Mouse (Mus musculus) kidney, embryonic 15.5 days (tissue): ENCODE data around the gene Kcnd1. TPM values are rescaled to one million over a fixed set of nuclear protein-coding genes. Genes with fewer than 3 reads are reported as not detected.
A peak's percentile ranks its signal among the peaks of the same experiment; 100 is the strongest.
"Not testable (repeated sequence)": the region's sequence is repeated elsewhere in the genome, so short reads cannot be mapped to it uniquely, and the experiment has no call there.

Source experiments
- ATAC-seq: fragments of 200-750 bp; cut with Nextera tagmentation; replicated peaks from 2 replicates; pipeline ENCODE4 v1.8.0; 2017; ENCODE audit warnings: moderate TSS enrichment; ENCODE audit not compliant: low FRiP score
- H3K27ac ChIP-seq: fragments of 300-500 bp; sonication (generic); 2 replicates; pipeline ENCODE4 v1.5.1; 2015; ENCODE audit warnings: mild to moderate bottlenecking, inconsistent platforms
- H3K27me3 ChIP-seq: fragments of 300-500 bp; sonication (generic); 2 replicates; pipeline ENCODE4 v1.6.1; 2015; ENCODE audit warnings: inconsistent platforms
- H3K36me3 ChIP-seq: fragments of 300-500 bp; sonication (generic); 2 replicates; pipeline ENCODE4 v1.6.1; 2015; ENCODE audit warnings: inconsistent platforms
- H3K4me1 ChIP-seq: fragments of 300-500 bp; sonication (generic); 2 replicates; pipeline ENCODE4 v1.6.1; 2015; ENCODE audit warnings: inconsistent platforms
- H3K4me2 ChIP-seq: fragments of 300-500 bp; sonication (generic); 2 replicates; pipeline ENCODE4 v1.6.1; 2015; ENCODE audit warnings: moderate library complexity, mild to moderate bottlenecking, inconsistent platforms
- H3K4me3 ChIP-seq: fragments of 300-500 bp; sonication (generic); replicated peaks from 2 replicates; pipeline ENCODE4 v1.5.1; 2015; ENCODE audit warnings: mild to moderate bottlenecking, inconsistent platforms
- H3K9ac ChIP-seq: fragments of 300-500 bp; sonication (generic); 2 replicates; pipeline ENCODE4 v1.6.1; 2015; ENCODE audit warnings: mild to moderate bottlenecking, inconsistent platforms
- H3K9me3 ChIP-seq: fragments of 300-500 bp; sonication (generic); replicated peaks from 2 replicates; pipeline ENCODE4 v1.6.1; 2016; ENCODE audit warnings: inconsistent platforms
- WGBS: fragments of 180-500 bp; shearing (Covaris S2); methylation state at CpG from one replicate; pipeline ENCODE4 v1.1.7; 2015; ENCODE audit warnings: mixed read lengths; 5-methylcytosine and 5-hydroxymethylcytosine counted together
- polyA plus RNA-seq: library from polyadenylated mRNA; unstranded; fragments of >200 nt; fragmentation: Nextera tagmentation; extraction: Ambion mirVana; gene quantifications from 2 replicates; pipeline ENCODE4 v1.2.1, GENCODE M21; 2015

The Kcnd1 gene
- polyA plus RNA-seq, 1 experiment from 2014 or later, result 1.9 TPM

DNA sequence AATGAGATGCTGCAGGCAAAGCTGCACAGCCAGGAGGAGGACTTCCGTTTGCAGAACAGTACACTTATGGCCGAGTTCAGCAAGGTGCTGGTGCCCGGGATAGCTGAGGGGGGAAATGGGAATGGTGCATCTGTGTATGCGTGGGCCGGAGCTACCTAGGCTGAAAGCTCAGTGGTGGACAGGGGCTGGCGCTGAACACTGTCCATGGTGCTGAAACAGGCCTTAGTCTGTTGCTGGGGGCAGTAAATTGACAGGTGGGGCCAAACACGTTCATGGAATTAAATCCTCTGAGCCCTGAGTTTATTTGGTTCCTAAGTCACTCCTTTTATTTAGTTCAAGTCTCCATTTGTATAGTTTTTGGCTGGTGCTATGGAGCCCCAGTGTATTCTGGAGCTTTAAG, 27.1 kb upstream of the Kcnd1 start:
- no peak overlapping the region for H3K4me2 ChIP-seq
- no peak overlapping the region for H3K27ac ChIP-seq
- no peak overlapping the region for H3K9ac ChIP-seq
- no peak overlapping the region for H3K4me3 ChIP-seq
- H3K27me3 ChIP-seq, result no peaks in the 10 kb centered on the region
- no peak; the same call in 1 of the 2 replicates for ATAC-seq
- peaks cover 27% of the 10 kb centered on the region for H3K36me3 ChIP-seq
- 16% methylated on average over 7 of the region's 7 CpGs for WGBS
- peaks cover 6% of the 10 kb centered on the region for H3K4me1 ChIP-seq
- H3K9me3 ChIP-seq, result no peaks in the 10 kb centered on the region

DNA sequence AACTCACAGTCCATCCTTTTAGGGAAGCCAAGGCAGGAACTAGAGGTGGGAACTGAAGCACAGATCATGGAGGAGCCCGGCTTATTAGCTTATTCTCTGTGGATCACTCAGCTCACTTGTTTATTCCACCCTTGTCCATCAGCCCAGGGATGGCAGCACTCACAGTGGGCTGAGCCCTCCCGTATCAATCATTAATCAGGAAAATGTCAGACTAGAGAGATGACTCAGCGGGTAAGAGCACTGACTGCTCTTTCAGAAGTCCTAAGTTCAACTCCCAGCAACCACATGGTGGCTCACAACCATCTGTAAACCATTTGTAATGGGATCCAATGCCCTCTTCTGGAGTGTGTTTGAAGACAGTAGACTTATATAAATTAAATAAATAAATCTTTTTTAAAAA, 24.8 kb upstream of the Kcnd1 start:
- Histone ChIP-seq H3K27ac (no peak overlapping the region), H3K4me1 (no peaks in the 10 kb centered on the region), H3K9ac (no peak overlapping the region), H3K4me3 (no peak overlapping the region), H3K4me2 (no peak overlapping the region), H3K27me3 (no peaks in the 10 kb centered on the region), H3K36me3 (peaks cover 42% of the 10 kb centered on the region), H3K9me3 (no peaks in the 10 kb centered on the region)
- WGBS, result 92% methylated on average over 3 of the region's 3 CpGs
- ATAC-seq, result no peak

DNA sequence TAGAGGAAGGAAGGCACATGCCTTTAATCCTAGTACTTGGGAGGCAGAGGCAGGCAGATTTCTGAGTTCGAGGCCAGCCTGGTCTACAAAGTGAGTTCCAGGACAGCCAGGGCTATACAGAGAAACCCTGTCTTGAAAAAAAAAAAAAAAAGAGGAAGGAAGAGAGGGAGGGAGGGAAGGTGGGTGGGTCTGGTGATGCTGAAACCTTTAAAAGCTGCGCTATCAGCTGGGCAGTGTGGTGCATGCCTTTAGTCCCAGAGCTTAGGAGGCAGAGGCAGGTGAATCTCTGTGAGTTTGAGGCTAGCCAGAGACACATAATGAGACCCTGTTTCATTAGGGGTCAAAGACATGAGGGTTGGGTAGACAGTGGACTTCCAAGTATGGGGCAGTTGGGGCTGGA, 19.9 kb upstream of the Kcnd1 start:
- not testable (repeated sequence) for H3K9ac ChIP-seq, H3K9me3 ChIP-seq, H3K4me3 ChIP-seq, H3K27me3 ChIP-seq, ATAC-seq, H3K4me1 ChIP-seq, H3K4me2 ChIP-seq, H3K27ac ChIP-seq
- peaks cover 54% of the 10 kb centered on the region for H3K36me3 ChIP-seq
- 78% methylated on average over 2 of the region's 2 CpGs for WGBS

DNA sequence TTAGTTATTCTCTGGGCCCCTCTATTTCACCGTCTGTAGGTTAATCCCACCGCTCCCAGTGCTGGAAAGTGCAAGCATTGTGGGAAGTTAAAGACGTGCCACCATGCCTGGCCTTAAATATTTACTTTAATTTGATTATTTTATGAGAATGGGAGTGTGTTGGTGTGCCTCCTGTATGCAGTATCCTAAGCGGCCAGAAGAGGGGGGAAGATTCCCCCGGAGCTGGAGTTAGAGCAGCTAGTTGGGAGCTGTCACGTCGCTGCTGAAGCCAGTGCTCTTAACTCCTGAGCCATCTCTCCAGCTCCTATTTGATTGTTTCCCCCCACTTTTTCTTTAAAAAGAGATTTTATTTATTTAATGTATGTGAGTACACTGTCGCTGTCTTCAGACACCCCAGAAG, 7.1 kb upstream of the Kcnd1 start:
- peaks cover 65% of the 10 kb centered on the region for H3K36me3 ChIP-seq
- H3K4me1 ChIP-seq, H3K27me3 ChIP-seq, H3K9me3 ChIP-seq, ATAC-seq, H3K27ac ChIP-seq, H3K4me3 ChIP-seq, H3K9ac ChIP-seq, H3K4me2 ChIP-seq: not testable (repeated sequence)
- WGBS, result 54% methylated on average over 8 of the region's 8 CpGs

DNA sequence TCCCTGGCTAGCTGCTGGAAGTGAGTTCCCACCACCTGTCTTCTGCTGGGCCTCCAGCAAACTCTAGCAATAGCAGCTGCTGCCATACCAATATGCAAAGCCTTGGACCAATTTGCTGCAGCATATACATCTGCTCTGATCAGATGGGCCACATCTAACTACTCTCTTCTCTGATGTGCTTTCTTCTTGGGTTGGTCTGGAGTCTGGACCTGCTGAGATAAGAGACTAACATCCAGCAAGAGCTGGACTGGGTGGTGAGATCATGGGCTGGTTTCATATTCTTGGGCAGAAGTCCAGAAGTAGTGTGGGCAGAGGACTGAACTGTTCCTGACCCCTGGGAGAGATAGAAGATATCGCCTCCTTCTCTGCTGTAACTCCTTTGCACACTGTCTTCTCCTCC, 15.1 kb downstream of the Kcnd1 start:
- ATAC-seq, result no peak
- H3K27me3 ChIP-seq, result no peaks in the 10 kb centered on the region
- WGBS, result 75% methylated on average over 1 of the region's 1 CpGs

DNA sequence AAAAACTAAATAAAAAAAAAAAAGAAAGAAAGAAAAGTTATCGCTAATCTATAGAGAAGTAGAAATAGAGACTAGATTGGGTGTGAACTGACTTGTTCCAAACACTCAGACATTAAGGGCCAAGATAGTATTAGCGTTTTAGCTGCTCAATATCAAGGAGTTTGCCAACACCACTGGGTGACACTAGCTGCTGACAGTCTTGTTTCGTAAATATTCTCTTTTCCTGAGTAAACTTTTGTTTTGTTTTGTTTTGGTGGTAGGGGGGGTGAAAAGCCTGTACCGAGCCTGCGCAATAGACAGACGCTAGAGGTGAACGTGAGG, 18.7 kb downstream of the Kcnd1 start:
- Histone ChIP-seq H3K9ac (no peak overlapping the region), H3K36me3 (no peaks in the 10 kb centered on the region), H3K27ac (peak overlapping the region; percentile 98), H3K4me2 (peak overlapping the region; percentile 55), H3K9me3 (no peaks in the 10 kb centered on the region), H3K4me1 (peaks cover 15% of the 10 kb centered on the region), H3K27me3 (no peaks in the 10 kb centered on the region), H3K4me3 (peak overlapping the region; percentile 77)
- WGBS, result 27% methylated on average over 7 of the region's 7 CpGs
- ATAC-seq, result no peak

More for the DNA sequence above, 15.1 kb downstream of the Kcnd1 start:
- Histone ChIP-seq H3K9me3 (no peaks in the 10 kb centered on the region), H3K27ac (no peak overlapping the region), H3K9ac (no peak overlapping the region), H3K36me3 (no peaks in the 10 kb centered on the region), H3K4me1 (no peaks in the 10 kb centered on the region), H3K4me2 (no peak overlapping the region), H3K4me3 (no peak overlapping the region)

DNA sequence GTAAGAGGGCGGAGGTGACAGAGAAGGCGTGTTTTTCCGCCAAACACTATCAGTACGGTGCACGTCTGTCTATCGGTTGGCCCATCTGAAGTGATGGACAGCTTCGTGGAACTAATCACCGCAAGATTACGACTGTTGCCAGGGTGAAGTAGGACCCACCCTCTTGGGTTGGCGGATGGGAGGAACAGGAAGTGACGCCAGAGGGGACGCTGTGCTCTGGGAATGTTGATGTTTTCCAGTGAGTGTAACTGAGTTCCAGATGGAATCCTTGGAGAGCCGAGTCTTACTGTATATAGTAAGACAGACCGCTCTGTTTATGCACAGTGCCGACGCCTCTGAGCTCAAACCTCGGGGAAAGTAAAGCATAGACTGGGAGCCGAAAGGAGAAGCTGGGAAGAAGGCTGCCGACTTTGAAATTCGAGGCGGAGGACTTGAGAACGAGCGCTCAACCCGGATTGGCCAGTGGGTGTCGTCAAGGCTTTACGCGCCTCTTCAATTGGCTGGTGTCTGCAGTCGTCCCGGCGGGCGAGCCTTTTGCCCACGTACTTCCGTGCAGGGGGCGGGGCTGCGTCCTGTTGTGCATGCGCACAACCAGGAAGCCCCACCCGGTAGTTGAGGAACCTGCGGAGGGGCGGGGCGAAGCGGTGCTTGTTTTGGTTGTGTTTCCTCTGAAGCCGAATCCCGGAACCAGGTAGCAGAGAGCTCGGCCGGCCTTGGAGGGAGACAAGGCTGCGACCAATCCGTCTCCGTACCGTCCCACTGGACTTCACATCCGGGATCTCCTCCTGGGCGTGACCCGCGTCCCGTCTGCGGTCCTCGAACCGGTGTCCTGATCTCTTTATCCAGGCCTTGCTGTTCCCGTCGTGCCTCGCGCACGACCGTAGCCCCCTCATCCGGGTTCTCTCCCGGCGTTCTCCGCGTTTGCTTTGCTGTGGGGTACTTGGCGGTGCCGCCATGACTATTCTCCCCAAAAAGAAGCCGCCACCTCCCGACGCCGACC, 19.4 kb downstream of the Kcnd1 start, which contains the start of gene Otud5:
Gene Otud5, plus strand, starts transcription at position 202 of the 1,000 bp plus-strand sequence.
- Histone ChIP-seq H3K4me2 (peak within 1 kb of the TSS; percentile 63), H3K27ac (peak within 1 kb of the TSS; percentile 98), H3K4me3 (peak within 1 kb of the TSS; percentile 77), H3K9me3 (no peaks in the 10 kb centered on the region), H3K36me3 (no peaks in the 10 kb centered on the region), H3K27me3 (no peaks in the 10 kb centered on the region), H3K9ac (peak within 1 kb of the TSS; percentile 80), H3K4me1 (peaks cover 15% of the 10 kb centered on the region)
- ATAC-seq, result peak; percentile 98
- 18% methylated on average over 74 of the region's 74 CpGs for WGBS

DNA sequence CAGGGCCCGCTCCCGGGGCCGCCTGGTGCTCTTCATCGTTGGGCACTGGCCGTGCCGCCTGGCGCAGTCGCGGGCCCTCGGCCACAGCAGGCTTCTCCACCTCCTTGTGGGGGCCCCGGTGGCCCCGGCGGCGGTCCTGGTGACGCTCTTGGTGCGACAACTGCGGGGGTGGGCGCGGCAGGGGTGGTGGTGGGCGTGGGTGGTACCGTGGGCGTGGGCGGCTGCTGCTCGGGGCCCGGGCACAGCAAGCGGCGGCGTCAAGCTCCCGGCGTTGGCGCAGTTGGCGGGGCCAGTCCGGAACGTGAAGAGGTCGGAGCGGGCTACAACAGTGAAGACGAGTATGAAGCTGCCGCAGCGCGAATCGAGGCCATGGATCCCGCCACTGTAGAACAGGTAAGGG, 20.2 kb downstream of the Kcnd1 start:
- WGBS, result 20% methylated on average over 42 of the region's 42 CpGs
- Histone ChIP-seq H3K27me3 (no peaks in the 10 kb centered on the region), H3K4me1 (peaks cover 15% of the 10 kb centered on the region), H3K9ac (peak overlapping the region; percentile 80), H3K4me2 (peak overlapping the region; percentile 63), H3K9me3 (no peaks in the 10 kb centered on the region), H3K36me3 (no peaks in the 10 kb centered on the region), H3K4me3 (peak overlapping the region; percentile 77), H3K27ac (peak overlapping the region; percentile 98)
- ATAC-seq, result no peak

DNA sequence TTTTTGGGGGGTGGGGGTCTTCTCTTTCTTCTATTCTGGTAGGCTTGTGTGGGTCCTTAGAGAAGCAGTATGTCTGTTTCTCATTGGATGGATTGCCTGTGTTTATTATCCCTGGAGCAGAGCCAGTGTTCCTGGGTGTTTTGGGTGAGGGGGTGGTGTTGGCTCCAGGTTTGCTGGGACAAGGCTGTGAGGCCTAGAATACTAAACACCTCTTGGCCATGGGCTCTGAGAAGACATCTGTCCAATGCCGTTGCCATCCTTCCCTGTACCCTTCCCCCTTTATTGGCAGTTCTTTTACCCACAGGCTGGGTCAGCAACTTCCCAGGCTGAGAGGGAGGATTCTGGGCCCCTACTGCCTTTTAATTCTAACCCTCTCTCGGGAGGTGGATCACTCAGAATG, 25.8 kb downstream of the Kcnd1 start:
- H3K4me2 ChIP-seq, result no peak overlapping the region
- H3K27ac ChIP-seq, result no peak overlapping the region
- no peaks in the 10 kb centered on the region for H3K9me3 ChIP-seq
- H3K4me1 ChIP-seq, result peaks cover 14% of the 10 kb centered on the region
- 92% methylated on average over 2 of the region's 2 CpGs for WGBS
- H3K9ac ChIP-seq, result no peak overlapping the region
- H3K27me3 ChIP-seq, result no peaks in the 10 kb centered on the region
- no peak overlapping the region for H3K4me3 ChIP-seq
- ATAC-seq, result no peak
- H3K36me3 ChIP-seq, result peaks cover 11% of the 10 kb centered on the region; the same call in 1 of the 2 replicates

DNA sequence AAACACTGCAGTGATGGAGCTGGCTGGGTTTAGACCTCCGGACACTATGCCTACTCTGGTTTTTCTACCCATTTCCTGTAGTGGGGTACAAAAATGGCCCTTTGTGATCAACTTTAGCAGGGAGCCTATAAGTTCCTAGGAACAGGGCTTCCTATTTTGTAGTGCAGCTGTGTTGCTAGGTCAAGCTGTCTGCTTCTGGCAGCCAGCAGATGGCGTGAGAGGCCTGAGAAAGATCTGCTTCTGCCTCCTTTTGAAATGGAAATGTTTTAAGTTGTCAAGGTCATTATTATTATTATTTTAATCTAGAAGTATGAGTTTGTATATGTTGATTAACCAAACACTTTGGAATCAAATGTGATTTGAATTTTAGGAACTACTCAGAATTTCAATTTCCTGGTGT, 32.5 kb downstream of the Kcnd1 start:
- no peak for ATAC-seq
- H3K36me3 ChIP-seq, result peaks cover 20% of the 10 kb centered on the region
- H3K4me1 ChIP-seq, result no peaks in the 10 kb centered on the region
- no peak overlapping the region for H3K4me2 ChIP-seq
- H3K9me3 ChIP-seq, result no peaks in the 10 kb centered on the region
- no peak overlapping the region for H3K9ac ChIP-seq
- WGBS, result 54% methylated on average over 2 of the region's 2 CpGs
- H3K27ac ChIP-seq, result no peak overlapping the region
- H3K27me3 ChIP-seq, result no peaks in the 10 kb centered on the region
- no peak overlapping the region for H3K4me3 ChIP-seq

DNA sequence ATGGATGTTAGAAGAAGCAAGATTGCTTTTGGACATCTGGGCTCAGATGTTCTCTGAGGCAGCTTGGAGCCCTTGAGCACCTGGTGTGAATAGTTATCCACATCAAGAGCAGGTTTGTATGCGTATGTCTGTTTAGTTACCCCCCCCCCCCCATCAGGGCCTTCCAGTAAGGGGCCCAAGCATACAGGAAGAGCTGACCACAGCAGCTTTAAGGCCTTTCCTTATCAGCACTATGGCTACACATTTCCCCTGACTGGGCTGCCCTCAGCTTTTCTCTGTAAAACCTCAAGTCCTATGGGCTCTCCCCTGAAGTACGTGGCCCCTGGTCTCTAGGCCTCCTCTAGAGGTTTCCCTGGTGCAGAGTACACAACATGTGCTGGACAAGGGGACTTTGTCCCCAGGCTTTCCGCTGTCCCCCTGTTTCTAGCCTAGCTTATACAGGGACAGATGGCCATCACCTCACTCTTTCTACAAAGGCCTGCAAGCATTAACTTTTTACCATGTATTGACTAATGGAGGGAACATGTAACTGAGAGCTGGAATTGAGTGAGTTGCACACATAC, 37.2 kb downstream of the Kcnd1 start:
- Histone ChIP-seq H3K9ac (no peak overlapping the region), H3K36me3 (peaks cover 20% of the 10 kb centered on the region), H3K4me3 (no peak overlapping the region)

DNA sequence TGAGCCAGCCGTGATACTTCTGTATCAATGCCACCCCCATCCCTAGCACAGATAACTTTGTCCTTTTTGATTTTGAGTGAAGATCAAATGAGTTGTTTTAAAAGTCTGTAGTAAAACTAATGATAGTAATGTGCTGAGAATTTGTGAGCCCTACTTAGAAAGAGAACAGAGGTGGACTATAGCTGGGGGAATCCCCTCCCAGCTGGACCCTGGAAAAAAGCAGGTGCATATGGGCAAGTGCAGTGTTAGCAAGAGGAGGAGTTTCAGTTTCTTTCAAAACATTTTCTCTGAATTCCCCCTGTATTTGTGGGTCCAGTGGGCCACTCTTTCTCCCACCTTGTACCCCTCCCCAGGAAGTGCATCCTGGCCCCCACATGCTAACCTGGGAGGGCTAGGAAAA, 41.1 kb downstream of the Kcnd1 start:
- Histone ChIP-seq H3K27ac (no peak overlapping the region), H3K36me3 (peaks cover 21% of the 10 kb centered on the region), H3K4me1 (no peaks in the 10 kb centered on the region), H3K9me3 (no peaks in the 10 kb centered on the region), H3K9ac (no peak overlapping the region), H3K4me3 (no peak overlapping the region), H3K4me2 (no peak overlapping the region), H3K27me3 (no peaks in the 10 kb centered on the region)
- no peak for ATAC-seq
- 87% methylated on average over 1 of the region's 1 CpGs for whole genome bisulfite sequencing

More for the DNA sequence above, 37.2 kb downstream of the Kcnd1 start:
- no peak overlapping the region for H3K4me2 ChIP-seq
- no peaks in the 10 kb centered on the region for H3K27me3 ChIP-seq
- H3K27ac ChIP-seq, result no peak overlapping the region
- 70% methylated on average over 3 of the region's 3 CpGs for WGBS
- no peak for ATAC-seq
- H3K9me3 ChIP-seq, result no peaks in the 10 kb centered on the region
- H3K4me1 ChIP-seq, result no peaks in the 10 kb centered on the region
